Mouse (Mus musculus) intestine, embryonic 15.5 days (tissue): ENCODE measurements around the gene Exoc3. TPM values are rescaled to one million over a fixed set of nuclear protein-coding genes. Genes with fewer than 3 reads are reported as not detected.

ENCODE experiments used
- ATAC-seq: fragments of 200-750 bp; cut with Nextera tagmentation; 2 replicates; pipeline ENCODE4 v1.8.0; 2017; ENCODE audit warnings: moderate TSS enrichment, moderate library complexity
- H3K27ac ChIP-seq: fragments of 300-500 bp; sonication (generic); 2 replicates; pipeline ENCODE4 v1.5.1; 2015; ENCODE audit warnings: mild to moderate bottlenecking, inconsistent platforms
- H3K27me3 ChIP-seq: fragments of 300-500 bp; sonication (generic); replicated peaks from 2 replicates; pipeline ENCODE4 v1.6.1; 2015; ENCODE audit warnings: inconsistent platforms
- H3K36me3 ChIP-seq: fragments of 300-500 bp; sonication (generic); 2 replicates; pipeline ENCODE4 v1.6.1; 2015; ENCODE audit warnings: inconsistent platforms
- H3K4me1 ChIP-seq: fragments of 300-500 bp; sonication (generic); replicated peaks from 2 replicates; pipeline ENCODE4 v1.6.1; 2015; ENCODE audit warnings: inconsistent platforms
- H3K4me2 ChIP-seq: fragments of 300-500 bp; sonication (generic); replicated peaks from 2 replicates; pipeline ENCODE4 v1.6.1; 2015; ENCODE audit warnings: mild to moderate bottlenecking, inconsistent platforms
- H3K4me3 ChIP-seq: fragments of 300-500 bp; sonication (generic); replicated peaks from 2 replicates; pipeline ENCODE4 v1.5.1; 2015; ENCODE audit warnings: inconsistent platforms
- H3K9ac ChIP-seq: fragments of 300-500 bp; sonication (generic); 2 replicates; pipeline ENCODE4 v1.6.1; 2015; ENCODE audit warnings: inconsistent platforms
- H3K9me3 ChIP-seq: fragments of 300-500 bp; sonication (generic); 2 replicates; pipeline ENCODE4 v1.6.1; 2016; ENCODE audit warnings: inconsistent platforms
- WGBS: fragments of 180-500 bp; shearing (Covaris S2); methylation state at CpG from one replicate; pipeline ENCODE4 v1.1.7; 2015; 5-methylcytosine and 5-hydroxymethylcytosine counted together
- polyA plus RNA-seq: library from polyadenylated mRNA; unstranded; fragments of >200 nt; fragmentation: Nextera tagmentation; extraction: Ambion mirVana; gene quantifications from 2 replicates; pipeline ENCODE4 v1.2.1, GENCODE M21; 2015

Exoc3 gene
- polyA plus RNA-seq, 1 experiment from 2014 or later = 65.6 TPM

DNA sequence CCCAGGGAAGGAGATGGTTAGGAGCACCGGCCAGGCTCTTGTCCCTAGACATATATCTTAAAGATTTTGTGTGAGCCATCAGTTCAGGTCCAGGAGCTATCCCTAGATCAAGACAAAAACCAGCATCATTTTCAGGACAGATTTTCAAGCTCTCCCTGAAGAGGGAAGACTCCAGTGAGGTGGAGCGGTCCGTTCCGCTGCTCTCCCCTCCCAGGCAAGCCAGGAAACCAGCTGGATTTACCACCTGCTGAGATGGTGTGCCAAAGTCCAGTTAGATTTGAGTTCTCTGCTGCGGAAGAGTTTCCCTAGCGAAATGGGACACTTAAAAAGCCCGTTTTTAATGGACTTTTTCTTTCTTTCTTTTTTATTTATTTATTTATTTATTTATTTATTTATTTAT is 81.0 kb downstream of the Exoc3 start:
- 69% methylated on average over 7 of the region's 7 CpGs for WGBS
- H3K4me2 ChIP-seq = no peak overlapping the region
- no peaks in the 10 kb centered on the region for H3K9me3 ChIP-seq
- H3K36me3 ChIP-seq = no peaks in the 10 kb centered on the region
- H3K4me1 ChIP-seq = no peaks in the 10 kb centered on the region
- no peak overlapping the region for H3K4me3 ChIP-seq
- ATAC-seq = peak; percentile 74
- no peak overlapping the region for H3K9ac ChIP-seq
- peaks cover 7% of the 10 kb centered on the region; the same call in 1 of the 2 replicates for H3K27me3 ChIP-seq
- H3K27ac ChIP-seq = no peak overlapping the region

DNA sequence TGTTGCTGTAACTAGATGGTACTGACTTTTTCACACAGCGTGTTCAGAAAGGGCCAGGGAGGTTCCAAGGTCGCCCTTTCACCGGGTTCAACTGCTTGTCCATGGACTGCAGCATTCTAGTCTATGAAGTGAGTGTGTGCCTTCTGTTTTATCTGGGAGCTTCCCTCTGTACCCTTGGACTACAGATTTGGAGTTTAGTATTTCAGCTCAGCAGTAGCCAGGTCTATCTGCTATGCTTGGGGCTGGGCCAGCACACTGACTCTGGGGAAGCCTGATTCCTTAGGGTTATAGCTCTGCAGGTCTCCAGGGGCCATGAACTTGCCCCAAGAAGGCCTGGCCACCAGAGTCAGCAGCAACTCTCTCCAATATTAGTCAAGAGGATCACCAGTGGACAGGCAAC is 85.9 kb downstream of the Exoc3 start:
- H3K4me3 ChIP-seq = no peak overlapping the region
- H3K36me3 ChIP-seq = no peaks in the 10 kb centered on the region
- peaks cover 6% of the 10 kb centered on the region; the same call in 1 of the 2 replicates for H3K4me1 ChIP-seq
- no peak overlapping the region for H3K4me2 ChIP-seq
- no peak for ATAC-seq
- H3K9ac ChIP-seq = no peak overlapping the region
- H3K27ac ChIP-seq = no peak overlapping the region
- WGBS = 70% methylated on average over 3 of the region's 3 CpGs
- H3K27me3 ChIP-seq = peaks cover 27% of the 10 kb centered on the region
- H3K9me3 ChIP-seq = no peaks in the 10 kb centered on the region

DNA sequence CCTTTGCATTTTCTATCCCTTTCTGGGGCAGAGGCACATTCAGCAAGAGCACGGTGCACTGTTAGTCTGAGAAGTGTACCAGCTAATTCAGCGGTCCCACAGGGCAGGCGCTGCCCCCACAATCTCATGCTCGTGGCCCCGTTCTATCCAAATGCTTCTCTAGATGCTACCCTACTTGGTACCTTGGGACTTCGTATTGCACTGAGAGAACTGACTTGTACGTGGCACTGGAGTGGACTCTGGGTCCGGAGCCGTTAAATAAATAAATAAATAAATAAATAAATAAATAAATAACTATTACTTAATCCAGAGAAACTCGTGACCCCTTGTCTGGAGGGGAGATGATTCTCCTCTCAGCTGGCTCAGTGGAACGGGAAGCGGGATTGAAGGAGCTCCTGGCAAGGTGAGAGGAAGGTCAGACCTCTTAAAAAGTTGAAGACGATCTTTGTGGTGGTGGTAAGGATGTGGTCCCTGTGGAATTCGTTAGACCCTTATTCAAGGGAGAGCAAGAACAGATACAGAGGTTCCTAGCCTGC is 86.7 kb downstream of the Exoc3 start:
- no peaks in the 10 kb centered on the region for H3K36me3 ChIP-seq
- peak overlapping the region; percentile 80 for H3K4me2 ChIP-seq
- peaks cover 6% of the 10 kb centered on the region; the same call in 1 of the 2 replicates for H3K4me1 ChIP-seq
- H3K27ac ChIP-seq = no peak overlapping the region
- 37% methylated on average over 14 of the region's 14 CpGs for WGBS
- peak overlapping the region; percentile 38; the same call in 1 of the 2 replicates for H3K4me3 ChIP-seq
- peaks cover 27% of the 10 kb centered on the region for H3K27me3 ChIP-seq
- no peak overlapping the region for H3K9ac ChIP-seq
- no peaks in the 10 kb centered on the region for H3K9me3 ChIP-seq
- ATAC-seq = no peak

DNA sequence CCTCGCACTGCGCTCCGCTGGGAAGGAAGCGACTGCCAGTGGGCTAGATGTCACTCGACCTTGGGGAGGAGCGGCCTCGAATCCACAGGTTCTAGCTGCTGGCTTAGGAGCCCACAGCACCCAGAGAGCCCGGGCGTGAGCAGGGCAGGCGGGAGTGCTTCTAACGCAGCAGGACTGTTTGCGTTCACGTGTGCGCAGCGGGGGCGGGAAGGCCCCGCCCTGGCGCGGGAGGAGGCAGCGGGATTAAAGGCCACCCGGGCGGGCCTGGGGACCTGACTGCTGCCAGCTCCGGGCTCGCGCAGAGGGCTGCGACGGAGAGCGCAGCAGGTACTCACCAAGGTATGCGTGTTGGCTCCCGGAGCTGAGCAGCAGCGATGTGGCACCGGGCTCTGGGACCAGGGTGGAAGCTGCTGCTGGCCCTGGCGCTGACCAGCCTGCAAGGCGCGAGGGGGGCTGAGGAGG is 87.4 kb downstream of the Exoc3 start, which contains the start of gene Slc9a3:
Gene Slc9a3, plus strand, starts transcription at position 317 of the 462 bp plus-strand sequence.
- WGBS = under 1% methylated on average over 35 of the region's 35 CpGs
- peaks cover 6% of the 10 kb centered on the region; the same call in 1 of the 2 replicates for H3K4me1 ChIP-seq
- H3K36me3 ChIP-seq = no peaks in the 10 kb centered on the region
- peak within 1 kb of the TSS; percentile 45 for H3K9ac ChIP-seq
- peak within 1 kb of the TSS; percentile 80 for H3K4me2 ChIP-seq
- H3K27ac ChIP-seq = no peak within 1 kb of the TSS
- H3K9me3 ChIP-seq = no peaks in the 10 kb centered on the region
- H3K27me3 ChIP-seq = peaks cover 27% of the 10 kb centered on the region
- peak; percentile 74 for ATAC-seq
- peak within 1 kb of the TSS; percentile 38 for H3K4me3 ChIP-seq

Other genes with a start within 250 kb of the Exoc3 start
- not detected in 2 replicates for gene Zdhhc11, start 244.9 kb downstream of the Exoc3 start, polyA plus RNA-seq
- gene Tppp, start 199.3 kb downstream of the Exoc3 start, polyA plus RNA-seq = 2.1 and 2.3 TPM in 2 replicates
- gene Cep72, start 146.4 kb downstream of the Exoc3 start, polyA plus RNA-seq = 14.1 and 15.2 TPM in 2 replicates
- gene Slc9a3, start 87.3 kb downstream of the Exoc3 start, polyA plus RNA-seq = 5.0 and 6.2 TPM in 2 replicates
- gene Ahrr, start 83.6 kb upstream of the Exoc3 start, polyA plus RNA-seq = 0.25 and 0.28 TPM in 2 replicates
- 170 and 182 TPM in 2 replicates for gene Pdcd6, start 108.8 kb upstream of the Exoc3 start, polyA plus RNA-seq
- 314 and 349 TPM in 2 replicates for gene Sdha, start 141.5 kb upstream of the Exoc3 start, polyA plus RNA-seq
- 44.4 and 48.6 TPM in 2 replicates for gene Ccdc127, start 141.6 kb upstream of the Exoc3 start, polyA plus RNA-seq
- not detected in 2 replicates for gene Lrrc14b, start 155.3 kb upstream of the Exoc3 start, polyA plus RNA-seq
- gene Zfp72, start 182.1 kb upstream of the Exoc3 start, polyA plus RNA-seq = 3.6 and 5.7 TPM in 2 replicates
- gene Ftl1-ps1, start 191.0 kb upstream of the Exoc3 start, polyA plus RNA-seq = 113 and 116 TPM in 2 replicates